Mouse (Mus musculus) MEL-GATA-1-ER (cell line): ENCODE data around the gene 1700021F05Rik.

Source experiments
- DNase-seq: peaks from one replicate; pipeline ENCODE4 v3.0.0-alpha.2; 2012; ENCODE audit warnings: low read depth; ENCODE audit errors: extremely low read depth

Gene 1700021F05Rik

DNA sequence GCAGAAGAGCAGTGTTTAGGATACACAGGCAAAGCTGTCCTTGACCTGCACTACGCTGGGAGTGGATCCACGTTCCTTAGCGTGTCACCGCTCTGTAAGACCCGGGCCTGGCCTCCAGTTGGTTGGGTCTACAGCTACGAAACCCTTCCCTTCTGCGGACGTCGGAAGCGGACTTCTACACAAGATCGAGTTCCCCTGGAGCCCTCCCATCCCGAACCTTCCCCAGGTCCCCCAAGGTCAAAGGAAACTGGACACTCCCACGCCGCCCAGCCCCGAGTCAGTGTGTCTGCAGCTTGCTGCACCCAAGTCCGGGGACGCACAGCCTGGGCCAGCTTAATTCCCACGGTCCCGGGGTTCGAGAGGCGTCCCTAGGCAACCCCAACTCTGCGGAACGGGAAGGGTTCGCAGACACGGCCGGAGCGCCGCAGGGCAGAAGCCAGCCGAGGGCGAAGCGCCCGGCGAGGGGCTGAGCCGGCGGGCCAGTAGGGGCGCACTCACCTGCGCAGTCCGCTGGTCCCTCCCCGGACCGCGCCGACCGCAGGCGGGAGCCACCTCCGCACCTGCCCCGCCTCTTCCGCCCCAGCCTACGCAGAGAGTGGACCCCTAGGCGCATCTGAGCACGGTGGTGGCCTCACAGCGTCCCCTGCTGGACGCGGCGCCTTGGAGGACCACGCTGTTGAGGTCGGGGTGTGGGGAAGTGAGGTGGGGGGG, at the start of gene 1700021F05Rik:
Gene 1700021F05Rik, minus strand, starts transcription at position 553 of the 711 bp plus-strand sequence.
- peak; percentile 79 for DNase-seq

- DNase-seq, result peak; percentile 74
These were observed 47.8 kb upstream of the 1700021F05Rik start for GRCm38 (mm10) chr10:43588470-43589177.

GRCm38 (mm10) chr10:43584538-43584937, 43.7 kb upstream of the 1700021F05Rik start:
- DNase-seq, result no peak

GRCm38 (mm10) chr10:43581260-43581659, 40.5 kb upstream of the 1700021F05Rik start:
- DNase-seq, result no peak

GRCm38 (mm10) chr10:43580649-43581078, 39.9 kb upstream of the 1700021F05Rik start:
- peak; percentile 59 for DNase-seq

DNA sequence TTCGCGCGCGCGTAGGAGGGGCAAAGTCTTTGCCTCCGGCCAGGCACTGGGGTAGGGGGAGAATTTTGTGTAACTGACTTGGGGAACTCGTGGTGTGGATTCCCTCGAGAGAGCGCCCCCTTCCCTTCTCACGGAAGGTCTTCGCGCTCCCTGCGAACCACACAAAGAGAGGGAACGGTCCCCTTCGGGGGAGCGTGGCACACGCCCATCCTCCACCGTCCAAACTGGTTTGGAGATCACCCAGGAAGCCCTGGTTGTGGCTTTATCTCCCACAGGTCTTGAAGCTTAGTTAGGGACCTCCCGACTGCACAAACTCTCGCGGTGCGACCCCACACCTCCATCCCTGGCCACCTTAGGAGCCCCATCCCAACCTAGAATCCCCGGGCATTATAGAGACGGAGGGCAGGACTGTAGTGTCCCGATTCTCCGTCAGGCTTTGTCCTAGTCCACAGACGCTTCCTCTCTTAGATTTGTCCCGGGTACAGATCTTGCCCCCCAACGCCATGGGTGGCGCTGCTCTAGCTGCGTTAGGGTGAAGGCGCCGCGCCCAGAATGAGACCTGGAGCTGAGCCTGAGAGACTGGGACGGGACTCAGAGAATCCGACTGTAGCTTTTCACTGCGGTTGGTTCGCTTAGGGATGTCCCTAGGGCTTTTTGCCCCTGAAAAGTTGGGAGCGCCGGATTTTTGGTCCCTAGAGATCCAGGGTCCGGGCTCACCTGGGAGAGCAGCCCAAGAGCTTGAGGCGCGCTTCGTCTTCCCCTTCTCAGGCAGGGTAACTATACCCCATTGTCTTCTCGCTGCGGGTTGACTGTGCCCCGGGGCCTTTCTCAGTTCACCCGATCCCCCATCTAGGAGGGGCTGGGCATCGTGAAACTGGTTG, 38.8 kb upstream of the 1700021F05Rik start:
- peak; percentile 53 for DNase-seq

DNA sequence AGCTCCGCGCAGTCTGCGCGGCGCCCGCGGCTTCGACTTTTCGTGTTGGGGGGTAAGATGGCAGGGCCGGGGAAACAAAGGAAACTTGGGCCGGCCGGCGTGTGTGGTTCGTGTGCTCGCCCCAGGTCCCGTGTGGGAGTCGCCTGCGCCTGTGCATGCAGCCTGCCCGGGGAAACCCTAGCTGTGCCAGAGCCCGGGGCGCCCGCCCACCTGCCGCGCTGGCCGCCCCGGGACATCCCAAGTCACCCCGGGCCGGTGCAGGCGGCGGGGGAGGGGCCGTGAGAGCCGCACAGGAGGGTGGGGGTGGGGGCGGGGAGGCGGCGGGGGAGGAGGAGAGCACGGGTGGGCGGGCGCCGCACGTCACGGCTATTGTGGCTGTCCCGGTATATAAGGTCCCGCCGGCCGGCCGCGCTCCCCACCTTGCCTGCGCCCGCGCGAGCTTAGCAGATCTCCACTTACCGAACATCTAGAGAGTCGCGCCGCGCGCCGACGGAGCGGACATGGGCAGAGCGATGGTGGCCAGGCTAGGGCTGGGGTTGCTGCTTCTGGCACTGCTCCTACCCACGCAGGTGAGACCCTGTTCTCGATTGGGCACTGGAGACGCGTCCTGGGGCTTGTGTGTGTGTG, 38.1 kb upstream of the 1700021F05Rik start:
- DNase-seq, result peak; percentile 39

GRCm38 (mm10) chr10:43578366-43578753, 37.6 kb upstream of the 1700021F05Rik start:
- DNase-seq, result peak; percentile 46

GRCm38 (mm10) chr10:43577997-43578331, 37.2 kb upstream of the 1700021F05Rik start, which contains the start of gene Cd24a:
Gene Cd24a, plus strand, starts transcription at chr10:43578284.
- peak; percentile 34 for DNase-seq

- DNase-seq, result no peak
These were observed 36.7 kb upstream of the 1700021F05Rik start for GRCm38 (mm10) chr10:43577299-43577996.

DNA sequence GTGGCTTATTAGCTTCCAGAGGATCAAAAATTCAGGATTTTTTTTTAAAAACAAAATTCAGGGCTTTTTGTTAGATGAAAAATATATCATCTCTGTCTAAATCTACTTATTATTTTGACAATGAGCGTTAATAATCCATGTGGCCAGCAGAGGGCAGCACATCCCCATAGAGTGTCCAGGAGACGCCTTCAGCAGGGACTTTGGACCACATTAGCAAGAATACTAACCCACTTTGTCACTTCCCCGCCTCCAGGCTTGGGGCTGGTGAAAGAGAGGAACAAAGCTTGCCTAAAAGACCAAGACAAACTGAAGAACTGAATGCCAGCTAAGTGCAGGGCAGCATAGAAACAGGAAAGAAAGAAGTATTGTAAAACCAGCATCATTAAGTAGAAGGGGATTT, 34.2 kb upstream of the 1700021F05Rik start:
- DNase-seq, result peak; percentile 81

DNA sequence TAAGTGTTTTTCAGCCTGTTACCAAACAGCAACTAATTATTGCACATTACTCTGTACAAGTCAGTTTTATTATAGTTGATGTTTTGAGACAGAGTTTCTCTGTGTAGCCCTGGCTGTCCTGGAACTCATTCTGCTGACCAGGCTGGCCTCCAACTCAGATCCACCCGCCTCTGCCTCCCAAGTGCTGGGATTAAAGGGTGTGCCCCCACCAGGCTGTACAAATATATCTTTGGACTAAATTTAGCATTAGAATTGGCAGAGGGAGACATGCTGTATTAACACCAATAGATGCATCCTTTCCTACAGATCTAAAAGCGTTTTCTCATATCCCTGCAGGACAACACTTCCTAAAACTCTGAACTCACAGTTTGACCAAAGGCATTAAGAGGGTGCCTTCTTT, 33.6 kb upstream of the 1700021F05Rik start:
- DNase-seq, result no peak

- no peak for DNase-seq
These were observed 20.5 kb upstream of the 1700021F05Rik start for GRCm38 (mm10) chr10:43561311-43561710.

- DNase-seq, result no peak
These were observed 20.0 kb upstream of the 1700021F05Rik start for GRCm38 (mm10) chr10:43560765-43561164.

- no peak for DNase-seq
These were observed 18.5 kb upstream of the 1700021F05Rik start for GRCm38 (mm10) chr10:43559313-43559712.

GRCm38 (mm10) chr10:43557630-43558165, 16.9 kb upstream of the 1700021F05Rik start:
- DNase-seq, result peak; percentile 68

GRCm38 (mm10) chr10:43551388-43551787, 10.6 kb upstream of the 1700021F05Rik start:
- no peak for DNase-seq

DNA sequence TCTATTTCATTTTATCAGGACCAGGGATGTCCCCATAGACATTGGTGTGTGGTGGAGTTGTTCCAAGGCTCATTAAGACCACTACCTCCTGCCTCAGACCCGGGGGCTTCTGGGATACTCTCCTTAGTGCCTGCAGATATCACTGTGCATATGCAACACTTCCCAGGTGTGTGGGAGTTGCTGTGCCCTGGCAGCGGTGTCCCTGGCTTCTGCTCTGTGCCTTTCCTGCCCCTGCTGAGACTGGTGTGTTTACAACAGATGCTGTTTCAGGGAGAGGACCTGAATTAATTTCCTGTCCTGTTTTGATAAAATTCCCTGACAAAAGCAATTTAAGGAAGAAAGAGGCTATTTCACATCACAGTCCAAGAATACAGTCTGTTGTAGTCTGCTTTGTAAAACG, 10.1 kb upstream of the 1700021F05Rik start:
- DNase-seq, result no peak

DNA sequence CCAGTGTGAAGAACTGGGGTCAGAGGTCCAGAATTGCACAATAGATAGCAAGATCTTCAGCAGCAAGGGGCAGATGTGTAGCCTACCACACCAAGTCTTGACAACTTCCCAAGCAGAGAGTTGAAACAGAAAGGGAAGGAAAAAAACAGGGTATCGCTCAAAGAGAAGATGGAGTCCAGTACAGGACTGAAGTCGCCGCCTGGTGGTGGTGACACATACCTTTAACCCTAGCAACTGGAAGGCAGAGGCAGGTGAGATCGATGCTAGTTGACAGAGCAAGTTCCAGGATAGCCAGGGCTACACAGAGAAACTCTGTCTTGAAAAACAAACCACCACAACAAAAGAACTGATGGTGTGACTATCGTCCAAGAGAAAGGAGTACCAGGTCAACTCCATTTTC, 8.6 kb upstream of the 1700021F05Rik start:
- no peak for DNase-seq

- DNase-seq, result no peak
These were observed 355 bp upstream of the 1700021F05Rik start for GRCm38 (mm10) chr10:43541153-43541544.
